Mouse (Mus musculus): ENCODE measurements around the gene Btn1a1.

Btn1a1 gene

DNA sequence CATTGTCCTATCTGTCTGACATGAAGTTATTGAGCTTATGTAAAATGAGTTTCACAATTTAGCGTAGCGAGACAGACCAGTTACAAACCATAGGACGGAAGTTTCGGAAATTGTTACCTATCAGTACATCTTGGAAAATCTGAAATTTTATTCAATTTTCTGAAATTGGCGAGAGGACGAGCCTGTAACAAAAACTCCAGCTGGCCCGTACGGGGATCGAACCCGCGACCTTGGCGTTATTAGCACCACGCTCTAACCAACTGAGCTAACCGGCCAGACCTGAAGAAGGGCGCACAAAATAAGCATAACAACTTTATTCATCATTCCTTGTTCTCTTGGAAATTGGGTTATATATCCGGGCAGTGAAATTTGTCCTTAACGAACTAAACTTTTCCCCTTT lies 27.8 kb downstream of the Btn1a1 start:
- peak; percentile 93 for DNase-seq (ENCODE audit: low read depth)

DNA sequence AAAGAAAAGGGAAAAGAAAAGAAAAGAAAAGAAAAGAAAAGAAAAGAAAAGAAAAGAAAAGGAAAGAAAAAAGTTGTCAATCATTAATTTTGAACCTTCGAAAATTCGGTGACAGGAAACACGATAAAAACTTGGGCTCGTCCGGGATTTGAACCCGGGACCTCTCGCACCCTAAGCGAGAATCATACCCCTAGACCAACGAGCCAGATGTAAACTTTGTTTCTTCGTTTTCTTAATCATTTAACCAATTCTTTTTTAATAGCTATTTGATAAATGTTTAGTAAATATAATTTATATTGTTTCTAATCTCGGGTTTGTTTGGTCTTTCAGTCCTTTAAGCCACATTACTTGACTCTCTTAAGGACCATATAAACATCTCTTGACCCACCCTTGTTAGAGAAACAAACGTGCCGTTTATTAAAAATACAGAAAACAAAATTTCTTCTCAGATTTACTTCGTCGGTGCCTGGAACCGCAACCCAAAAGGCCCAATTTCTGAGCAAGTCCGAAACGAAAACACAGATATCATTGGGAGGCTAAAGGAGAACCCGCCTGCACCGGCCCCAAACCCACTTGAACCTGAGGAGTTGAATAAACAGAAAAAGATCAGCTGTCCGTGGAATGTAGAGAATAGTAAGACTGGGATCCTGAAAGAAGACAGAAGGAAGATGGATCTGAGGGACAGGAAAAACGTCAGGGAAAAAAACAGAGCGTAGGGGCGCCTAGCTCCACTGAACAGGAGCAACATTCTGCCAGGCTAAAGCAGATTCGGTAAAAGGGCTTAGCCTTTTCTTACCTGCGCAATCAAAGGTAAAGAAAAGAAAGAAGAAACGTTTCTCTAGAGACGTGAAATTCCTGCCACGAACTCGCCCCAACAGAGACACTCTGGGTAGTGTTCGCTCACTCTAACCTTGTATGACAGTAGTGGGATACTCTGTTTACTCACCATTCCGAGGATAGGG lies 28.6 kb downstream of the Btn1a1 start:
- DNase-seq (ENCODE audit: low read depth) = peak; percentile 80

GRCm38 (mm10) chr13:23436231-23436661 lies 29.5 kb downstream of the Btn1a1 start:
- DNase-seq (ENCODE audit: low read depth) = peak; percentile 86

DNA sequence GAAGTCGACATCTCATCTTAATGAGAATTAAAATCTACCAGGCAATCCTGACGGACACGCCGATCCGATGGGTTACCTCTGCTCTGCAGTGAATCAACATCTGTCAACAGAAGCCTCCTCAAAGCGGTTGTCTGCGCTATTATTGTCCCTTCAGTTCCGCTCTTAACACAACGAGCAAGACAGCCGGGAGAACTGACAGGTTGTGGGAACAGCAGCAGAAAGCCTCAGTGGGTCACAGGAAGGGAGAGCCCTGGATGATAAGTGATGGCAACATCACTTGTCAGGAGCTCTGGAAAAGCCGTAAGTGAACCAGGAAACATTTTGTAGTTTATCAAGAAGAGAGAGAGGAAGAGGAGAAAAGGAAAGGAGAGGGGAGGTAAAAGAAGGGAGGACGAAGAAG lies 30.0 kb downstream of the Btn1a1 start:
- DNase-seq (ENCODE audit: low read depth) = peak; percentile 75

DNA sequence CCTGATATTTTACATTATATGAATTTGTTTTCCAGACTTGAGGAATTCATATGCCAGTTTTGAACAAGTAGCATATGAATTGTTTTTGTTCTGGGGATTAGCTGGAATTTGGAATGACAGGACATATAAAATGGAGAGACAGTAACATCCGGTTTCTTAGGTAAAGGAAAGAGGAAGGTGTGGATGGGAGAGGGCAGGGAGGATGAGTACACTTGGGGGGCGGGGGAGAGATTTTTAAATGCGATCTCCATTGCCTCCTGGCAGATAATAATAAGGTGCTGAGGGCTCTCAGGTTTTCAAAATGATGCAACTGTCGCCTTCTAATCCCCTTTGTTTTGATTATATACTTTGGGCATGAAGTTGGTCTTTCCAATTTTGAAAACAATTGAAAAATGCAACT lies 30.5 kb downstream of the Btn1a1 start:
- DNase-seq (ENCODE audit: low read depth) = peak; percentile 52

GRCm38 (mm10) chr13:23434426-23434825 lies 31.3 kb downstream of the Btn1a1 start:
- DNase-seq (ENCODE audit: low read depth) = peak; percentile 83

DNA sequence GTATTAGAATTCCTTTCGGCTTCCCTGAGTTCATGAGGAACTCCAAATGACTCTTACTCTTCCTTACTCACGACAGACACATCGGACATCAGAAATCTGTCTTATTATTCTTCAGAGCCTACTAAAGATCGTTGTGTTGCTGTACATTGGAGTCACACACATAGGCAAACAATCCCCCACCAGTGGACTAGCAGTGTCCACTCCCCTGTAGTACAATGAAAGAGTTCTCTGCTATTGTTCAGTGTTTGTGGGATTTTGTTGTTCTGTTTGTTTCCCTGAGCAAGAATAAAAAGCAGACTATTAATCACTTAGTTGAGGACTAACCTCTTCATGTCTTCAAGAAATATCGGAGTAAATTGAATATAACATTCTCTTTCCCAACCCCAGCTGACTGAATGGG lies 31.9 kb downstream of the Btn1a1 start:
- DNase-seq (ENCODE audit: low read depth) = peak; percentile 52

DNA sequence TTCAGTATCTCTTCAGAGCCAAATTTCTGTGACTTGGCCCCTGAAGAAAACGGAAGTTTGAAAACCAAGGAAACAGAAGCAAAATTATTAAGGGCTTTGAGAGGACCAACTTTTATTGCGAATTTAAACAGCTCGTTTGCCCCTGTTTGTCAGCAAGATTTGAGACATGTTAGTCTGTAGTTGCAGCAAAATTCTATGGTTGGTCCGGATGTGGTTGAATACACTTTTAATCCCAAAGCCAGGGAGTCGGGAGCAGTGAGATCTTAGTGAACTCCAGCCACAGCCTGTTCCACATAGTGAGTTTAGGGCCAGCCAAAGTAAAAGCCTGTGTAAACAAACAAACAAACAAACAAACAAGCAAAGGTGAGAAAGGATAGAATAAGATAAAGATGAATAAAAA lies 32.5 kb downstream of the Btn1a1 start:
- DNase-seq (ENCODE audit: low read depth) = no peak

DNA sequence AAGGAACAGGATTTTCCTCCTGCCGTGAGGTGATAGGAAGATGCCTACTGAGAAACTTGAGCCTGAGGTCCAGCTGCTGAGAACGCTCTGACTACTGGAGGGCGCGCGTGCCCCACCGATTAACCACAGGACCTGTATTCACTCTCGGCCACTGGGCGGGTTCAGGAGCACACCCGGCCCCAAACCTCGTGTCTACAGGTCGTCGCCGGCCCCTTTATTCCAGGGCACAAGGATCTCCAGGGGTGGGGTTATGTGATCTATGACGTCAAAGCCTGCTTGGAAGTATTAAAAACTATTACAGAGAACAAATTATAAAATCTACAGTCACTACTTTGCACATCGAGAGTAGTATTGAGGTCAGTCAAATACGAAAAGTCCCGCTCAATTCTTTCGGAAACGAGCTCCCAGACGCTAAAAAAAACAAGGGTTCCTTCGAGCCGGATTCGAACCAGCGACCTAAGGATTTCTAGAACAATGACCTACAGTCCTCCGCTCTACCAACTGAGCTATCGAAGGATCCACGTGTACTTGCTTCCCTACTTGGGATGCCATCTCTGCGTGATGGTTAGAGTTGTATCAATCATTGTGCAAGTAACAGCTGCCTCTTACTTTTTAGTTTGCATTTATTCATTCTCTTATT lies 33.0 kb downstream of the Btn1a1 start:
- peak; percentile 99 for DNase-seq (ENCODE audit: low read depth)

- peak; percentile 96 for DNase-seq (ENCODE audit: low read depth)
These were observed 34.3 kb downstream of the Btn1a1 start for GRCm38 (mm10) chr13:23431351-23431771.

DNA sequence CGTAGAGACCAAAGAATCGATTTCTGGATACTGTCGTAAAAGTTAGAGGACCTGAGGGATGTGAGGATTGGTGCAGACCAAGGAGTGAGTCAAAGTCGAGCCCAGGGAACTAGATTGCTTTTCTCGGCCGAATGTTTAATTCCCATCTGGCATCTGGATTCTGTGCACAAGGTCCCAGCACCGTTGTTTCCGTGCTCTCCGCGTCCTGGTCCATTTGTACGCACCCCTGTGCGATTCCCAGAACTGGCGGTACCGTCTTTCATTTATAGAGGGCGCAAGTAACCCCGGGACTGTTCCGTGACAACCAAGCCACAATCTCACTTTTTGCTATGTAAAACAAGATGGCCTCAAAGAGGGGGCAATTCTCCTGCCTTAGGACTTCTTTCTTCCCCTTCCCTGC lies 35.0 kb downstream of the Btn1a1 start:
- DNase-seq (ENCODE audit: low read depth) = peak; percentile 95

GRCm38 (mm10) chr13:23429771-23430380 lies 35.8 kb downstream of the Btn1a1 start:
- peak; percentile 51 for DNase-seq (ENCODE audit: low read depth)

GRCm38 (mm10) chr13:23428166-23428993 lies 37.3 kb downstream of the Btn1a1 start:
- peak; percentile 66 for DNase-seq (ENCODE audit: low read depth)

DNA sequence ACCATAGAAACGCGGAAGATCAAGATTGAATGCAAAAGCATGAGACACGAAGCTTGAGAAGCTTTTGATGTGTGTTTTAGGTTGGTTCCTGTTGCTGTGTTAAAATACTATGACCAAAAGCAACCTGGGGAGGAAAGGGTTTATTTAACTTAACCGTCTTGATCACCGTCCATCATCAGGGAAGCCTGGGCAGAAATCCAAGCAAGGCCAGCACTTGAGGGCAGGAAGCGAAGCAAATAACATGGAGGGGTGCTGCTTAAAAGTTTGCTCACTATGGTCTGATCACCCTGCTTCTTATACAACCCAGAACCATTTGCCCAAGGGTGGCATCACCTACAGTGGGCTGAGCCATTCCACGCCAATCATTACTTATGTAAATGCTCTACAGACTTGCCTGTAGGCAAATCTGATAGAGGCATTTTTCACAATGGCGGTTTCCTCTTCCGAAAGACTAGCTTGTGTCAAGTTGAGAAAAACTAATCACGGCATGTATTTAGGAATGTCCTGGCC lies 38.2 kb downstream of the Btn1a1 start:
- no peak for DNase-seq (ENCODE audit: low read depth)

GRCm38 (mm10) chr13:23426922-23427321 lies 38.8 kb downstream of the Btn1a1 start:
- peak; percentile 89 for DNase-seq (ENCODE audit: low read depth)

GRCm38 (mm10) chr13:23426335-23426734 lies 39.4 kb downstream of the Btn1a1 start:
- peak; percentile 90 for DNase-seq (ENCODE audit: low read depth)

- peak; percentile 95 for DNase-seq (ENCODE audit: low read depth)
These were observed 40.2 kb downstream of the Btn1a1 start for GRCm38 (mm10) chr13:23425505-23425904.

DNA sequence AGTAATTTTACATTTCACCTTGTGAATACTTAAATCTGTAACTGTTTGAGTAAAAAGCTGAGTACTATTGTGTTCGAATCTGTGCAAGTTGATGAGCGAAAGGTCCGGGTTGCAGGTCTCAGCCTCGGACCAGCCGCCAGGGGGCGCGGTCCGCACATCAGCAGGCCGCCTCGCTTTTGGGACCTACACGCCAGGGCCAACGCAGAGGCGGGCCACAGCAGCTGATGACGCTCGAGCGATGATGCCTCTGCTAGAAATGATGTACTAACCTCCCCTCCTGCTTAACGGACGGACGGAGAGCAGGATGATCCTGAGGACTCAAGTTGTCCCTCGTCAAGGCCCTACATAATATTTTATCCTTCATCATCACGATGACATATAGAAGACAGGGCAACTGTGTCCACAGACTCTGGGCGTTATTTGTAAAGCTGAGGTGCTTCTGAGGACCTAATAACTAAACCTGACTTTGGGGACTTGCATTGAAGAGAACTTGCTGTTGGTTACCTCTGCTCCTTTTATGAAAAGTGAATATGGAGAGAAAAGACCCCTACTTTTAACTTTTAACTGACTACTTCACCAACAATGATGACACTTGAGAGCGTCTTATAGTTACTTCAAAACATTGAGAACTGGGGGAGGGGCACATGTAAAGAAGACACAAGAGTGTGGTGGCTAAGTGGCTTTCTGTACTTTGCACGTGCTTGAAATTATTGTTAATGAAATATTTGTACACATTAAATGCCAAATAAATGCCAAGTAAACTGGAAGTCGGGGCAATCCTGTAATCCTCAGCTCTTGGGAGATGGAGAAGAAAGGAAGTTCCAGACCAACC lies 41.0 kb downstream of the Btn1a1 start:
- DNase-seq (ENCODE audit: low read depth) = peak; percentile 96

GRCm38 (mm10) chr13:23424052-23424380 lies 41.7 kb downstream of the Btn1a1 start:
- no peak for DNase-seq (ENCODE audit: low read depth)

- peak; percentile 96 for DNase-seq (ENCODE audit: low read depth)
These were observed 42.2 kb downstream of the Btn1a1 start, which contains the start of gene Abt1 for GRCm38 (mm10) chr13:23423286-23424051. Gene Abt1 (minus strand): TSS chr13:23423866.
